Mouse (Mus musculus): ENCODE data around the gene Frs2. TPM values are rescaled to one million over a fixed set of nuclear protein-coding genes. Genes with fewer than 3 reads are reported as not detected.
"Not testable (repeated sequence)": the region's sequence is repeated elsewhere in the genome, so short reads cannot be mapped to it uniquely, and the experiment has no call there.

Gene Frs2
- total RNA-seq, 2 experiments from 2014 or later = 12.1 to 36.4 TPM

GRCm38 (mm10) chr10:117049961-117050597 is 98.3 kb downstream of the Frs2 start:
- no peak for ATAC-seq (replicated peaks; ENCODE audit: poor library complexity, severe bottlenecking)

GRCm38 (mm10) chr10:117049253-117049652 is 99.1 kb downstream of the Frs2 start:
- no peak for ATAC-seq (replicated peaks; ENCODE audit: poor library complexity, severe bottlenecking)

GRCm38 (mm10) chr10:117045175-117046056 is 102.9 kb downstream of the Frs2 start, which contains the start of gene Lrrc10:
TSS of gene Lrrc10 (plus strand) at chr10:117045341.
- peak; percentile 36 for ATAC-seq (replicated peaks; ENCODE audit: poor library complexity, severe bottlenecking)

GRCm38 (mm10) chr10:117043497-117044166 is 104.7 kb downstream of the Frs2 start:
- peak; percentile 60 for ATAC-seq (replicated peaks; ENCODE audit: poor library complexity, severe bottlenecking)

GRCm38 (mm10) chr10:117042295-117042694 is 106.0 kb downstream of the Frs2 start:
- ATAC-seq (replicated peaks; ENCODE audit: poor library complexity, severe bottlenecking) = 0 out of 2 replicates have a peak, but pooled peaks have one; percentile 31

- no peak for ATAC-seq (replicated peaks; ENCODE audit: poor library complexity, severe bottlenecking)
Measured at GRCm38 (mm10) chr10:117040355-117040754, 108.0 kb downstream of the Frs2 start.

DNA sequence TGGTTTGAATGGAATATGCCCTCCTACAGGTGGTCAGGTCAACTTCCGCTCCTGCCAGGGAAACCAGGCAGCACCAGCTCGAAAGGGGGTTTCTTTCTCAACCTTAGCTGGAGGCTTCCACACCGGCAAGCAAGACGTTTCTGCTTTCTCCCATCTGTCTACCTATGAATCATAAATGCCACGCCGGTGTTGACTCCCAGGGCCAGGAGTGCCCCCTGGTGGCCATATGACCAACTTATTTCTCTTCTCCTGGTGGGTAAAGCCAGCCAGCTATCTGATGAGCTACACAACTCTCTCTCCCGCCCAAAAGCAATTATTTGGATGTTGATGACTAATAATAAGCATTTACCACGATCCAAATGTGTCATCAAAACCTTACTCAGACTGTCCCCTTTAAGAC is 114.5 kb downstream of the Frs2 start:
- peak; percentile 96 for ATAC-seq (replicated peaks; ENCODE audit: poor library complexity, severe bottlenecking)

GRCm38 (mm10) chr10:117031160-117031559 is 117.2 kb downstream of the Frs2 start:
- no peak for ATAC-seq (replicated peaks; ENCODE audit: poor library complexity, severe bottlenecking)

DNA sequence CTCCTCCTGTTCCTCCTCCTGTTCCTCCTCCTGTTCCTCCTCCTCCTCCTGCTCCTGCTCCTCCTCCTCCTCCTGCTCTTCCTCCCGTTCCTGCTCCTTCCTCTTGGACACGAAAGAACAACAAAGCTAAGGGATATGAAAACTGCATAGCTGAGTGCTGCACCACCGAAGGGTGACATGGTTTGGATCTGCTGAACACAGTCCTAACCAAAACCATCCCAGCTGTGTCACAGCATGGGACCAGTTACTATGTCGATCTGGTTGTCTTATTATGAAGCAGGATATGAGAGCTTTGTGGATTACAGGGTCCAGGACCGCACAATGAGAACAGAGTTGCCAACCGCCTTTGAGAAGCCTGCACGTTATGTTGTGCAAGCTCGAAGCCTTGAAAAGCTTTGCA is 122.2 kb downstream of the Frs2 start:
- ATAC-seq (replicated peaks; ENCODE audit: poor library complexity, severe bottlenecking) = peak; percentile 37; the same call in 1 of the 2 replicates

DNA sequence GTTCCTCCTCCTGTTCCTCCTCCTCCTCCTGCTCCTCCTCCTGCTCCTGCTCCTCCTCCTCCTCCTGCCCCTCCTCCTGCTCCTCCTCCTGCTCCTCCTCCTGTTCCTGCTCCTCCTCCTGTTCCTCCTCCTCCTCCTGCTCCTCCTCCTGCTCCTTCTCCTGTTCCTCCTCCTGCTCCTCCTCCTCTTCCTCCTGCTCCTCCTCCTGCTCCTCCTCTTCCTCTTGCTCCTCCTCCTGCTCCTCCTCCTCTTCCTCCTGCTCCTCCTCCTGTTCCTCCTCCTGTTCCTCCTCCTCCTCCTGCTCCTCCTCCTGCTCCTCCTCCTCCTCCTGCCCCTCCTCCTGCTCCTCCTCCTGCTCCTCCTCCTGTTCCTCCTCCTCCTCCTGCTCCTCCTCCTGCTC is 122.6 kb downstream of the Frs2 start:
- ATAC-seq (replicated peaks; ENCODE audit: poor library complexity, severe bottlenecking) = not testable (repeated sequence)

DNA sequence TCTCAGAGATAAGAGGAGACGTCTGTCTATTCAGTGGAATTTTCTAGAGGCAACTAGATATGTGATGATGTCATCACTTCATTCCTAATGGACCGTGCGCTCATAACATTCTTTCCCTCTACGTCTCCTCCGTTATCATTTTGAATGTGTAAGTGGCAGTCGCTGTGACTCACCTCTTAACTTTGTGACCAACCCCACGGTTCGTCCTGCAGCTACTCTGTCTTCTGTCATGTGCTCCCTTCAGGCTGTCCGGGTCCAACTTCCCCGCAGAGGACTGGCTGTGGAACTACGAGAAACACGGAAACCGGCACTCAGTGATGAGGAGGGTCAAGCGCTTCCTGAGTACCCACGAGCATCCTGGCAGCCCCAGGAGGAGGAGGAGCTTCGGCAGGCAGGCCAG is 124.6 kb downstream of the Frs2 start:
- peak; percentile 9; the same call in 1 of the 2 replicates for ATAC-seq (replicated peaks; ENCODE audit: poor library complexity, severe bottlenecking)

- ATAC-seq (replicated peaks; ENCODE audit: poor library complexity, severe bottlenecking) = no peak
Measured at GRCm38 (mm10) chr10:117021020-117021754, 127.1 kb downstream of the Frs2 start.

Other genes with a start within 250 kb of the Frs2 start
- 12.0 and 26.3 TPM in 2 replicates for gene Rab3ip, start 197.8 kb downstream of the Frs2 start, total RNA-seq (2014; fragmentation: Nextera tagmentation)
- gene Rab3ip, start 197.8 kb downstream of the Frs2 start, total RNA-seq (2017) = 17.9 and 19.2 TPM in 2 replicates
- not detected in 2 replicates for gene Gm10271, start 175.9 kb downstream of the Frs2 start, total RNA-seq (2014; fragmentation: Nextera tagmentation)
- not detected in 2 replicates for gene Gm10271, start 175.9 kb downstream of the Frs2 start, total RNA-seq (2017)
- gene Best3, start 162.2 kb downstream of the Frs2 start, total RNA-seq (2014; fragmentation: Nextera tagmentation) = not detected in 2 replicates
- gene Best3, start 162.2 kb downstream of the Frs2 start, total RNA-seq (2017) = not detected in 2 replicates
- gene Lrrc10, start 103.2 kb downstream of the Frs2 start, total RNA-seq (2014; fragmentation: Nextera tagmentation) = not detected in 2 replicates
- not detected in 2 replicates for gene Lrrc10, start 103.2 kb downstream of the Frs2 start, total RNA-seq (2017)
- gene Cct2, start 84.7 kb downstream of the Frs2 start, total RNA-seq (2014; fragmentation: Nextera tagmentation) = 387 and 450 TPM in 2 replicates
- gene Cct2, start 84.7 kb downstream of the Frs2 start, total RNA-seq (2017) = 517 and 619 TPM in 2 replicates
- 54.8 and 84.5 TPM in 2 replicates for gene Yeats4, start 76.0 kb upstream of the Frs2 start, total RNA-seq (2014; fragmentation: Nextera tagmentation)
- 94.3 and 101 TPM in 2 replicates for gene Yeats4, start 76.0 kb upstream of the Frs2 start, total RNA-seq (2017)
- gene 9530003J23Rik, start 90.2 kb upstream of the Frs2 start, total RNA-seq (2014; fragmentation: Nextera tagmentation) = not detected in 2 replicates
- not detected in 2 replicates for gene 9530003J23Rik, start 90.2 kb upstream of the Frs2 start, total RNA-seq (2017)
- 190 and 288 TPM in 2 replicates for gene Lyz2, start 133.8 kb upstream of the Frs2 start, total RNA-seq (2014; fragmentation: Nextera tagmentation)
- 714 and 744 TPM in 2 replicates for gene Lyz2, start 133.8 kb upstream of the Frs2 start, total RNA-seq (2017)
- gene Lyz1, start 144.3 kb upstream of the Frs2 start, total RNA-seq (2014; fragmentation: Nextera tagmentation) = not detected in 2 replicates
- 0.22 and 0.41 TPM in 2 replicates for gene Lyz1, start 144.3 kb upstream of the Frs2 start, total RNA-seq (2017)
- gene Cpsf6, start 231.5 kb upstream of the Frs2 start, total RNA-seq (2014; fragmentation: Nextera tagmentation) = 94.2 and 139 TPM in 2 replicates
- gene Cpsf6, start 231.5 kb upstream of the Frs2 start, total RNA-seq (2017) = 119 and 124 TPM in 2 replicates

Measured in granulocyte monocyte progenitor cell, adult 5-6 weeks (primary cell).